Mouse (Mus musculus) intestine, embryonic 15.5 days (tissue): ENCODE data around the gene Prickle4. TPM values are rescaled to one million over a fixed set of nuclear protein-coding genes. Genes with fewer than 3 reads are reported as not detected.

Source experiments
- ATAC-seq: fragments of 200-750 bp; cut with Nextera tagmentation; 2 replicates; pipeline ENCODE4 v1.8.0; 2017; ENCODE audit warnings: moderate TSS enrichment, moderate library complexity
- H3K27ac ChIP-seq: fragments of 300-500 bp; sonication (generic); 2 replicates; pipeline ENCODE4 v1.5.1; 2015; ENCODE audit warnings: mild to moderate bottlenecking, inconsistent platforms
- H3K27me3 ChIP-seq: fragments of 300-500 bp; sonication (generic); replicated peaks from 2 replicates; pipeline ENCODE4 v1.6.1; 2015; ENCODE audit warnings: inconsistent platforms
- H3K36me3 ChIP-seq: fragments of 300-500 bp; sonication (generic); 2 replicates; pipeline ENCODE4 v1.6.1; 2015; ENCODE audit warnings: inconsistent platforms
- H3K4me1 ChIP-seq: fragments of 300-500 bp; sonication (generic); replicated peaks from 2 replicates; pipeline ENCODE4 v1.6.1; 2015; ENCODE audit warnings: inconsistent platforms
- H3K4me2 ChIP-seq: fragments of 300-500 bp; sonication (generic); replicated peaks from 2 replicates; pipeline ENCODE4 v1.6.1; 2015; ENCODE audit warnings: mild to moderate bottlenecking, inconsistent platforms
- H3K4me3 ChIP-seq: fragments of 300-500 bp; sonication (generic); replicated peaks from 2 replicates; pipeline ENCODE4 v1.5.1; 2015; ENCODE audit warnings: inconsistent platforms
- H3K9ac ChIP-seq: fragments of 300-500 bp; sonication (generic); 2 replicates; pipeline ENCODE4 v1.6.1; 2015; ENCODE audit warnings: inconsistent platforms
- H3K9me3 ChIP-seq: fragments of 300-500 bp; sonication (generic); 2 replicates; pipeline ENCODE4 v1.6.1; 2016; ENCODE audit warnings: inconsistent platforms
- WGBS: fragments of 180-500 bp; shearing (Covaris S2); methylation state at CpG from one replicate; pipeline ENCODE4 v1.1.7; 2015; 5-methylcytosine and 5-hydroxymethylcytosine counted together
- polyA plus RNA-seq: library from polyadenylated mRNA; unstranded; fragments of >200 nt; fragmentation: Nextera tagmentation; extraction: Ambion mirVana; gene quantifications from 2 replicates; pipeline ENCODE4 v1.2.1, GENCODE M21; 2015

Prickle4 gene
- polyA plus RNA-seq, 1 experiment from 2014 or later: 0.40 TPM

GRCm38 (mm10) chr17:47702548-47703345, 8.2 kb upstream of the Prickle4 start:
- H3K9me3 ChIP-seq: no peaks in the 10 kb centered on the region
- H3K4me2 ChIP-seq: no peak overlapping the region
- H3K4me1 ChIP-seq: peaks cover 22% of the 10 kb centered on the region; the same call in 1 of the 2 replicates
- no peak overlapping the region for H3K27ac ChIP-seq
- WGBS: 43% methylated on average over 27 of the region's 28 CpGs
- no peak overlapping the region for H3K9ac ChIP-seq
- 0 out of 2 replicates have a peak, but pooled peaks cover 5% of the 10 kb centered on the region for H3K36me3 ChIP-seq
- H3K4me3 ChIP-seq: no peak overlapping the region
- no peak for ATAC-seq
- H3K27me3 ChIP-seq: 0 out of 2 replicates have a peak, but pooled peaks cover 4% of the 10 kb centered on the region

- Histone ChIP-seq H3K9me3 (no peaks in the 10 kb centered on the region), H3K27me3 (0 out of 2 replicates have a peak, but pooled peaks cover 4% of the 10 kb centered on the region), H3K27ac (no peak overlapping the region), H3K4me2 (no peak overlapping the region), H3K9ac (no peak overlapping the region), H3K4me3 (no peak overlapping the region), H3K36me3 (0 out of 2 replicates have a peak, but pooled peaks cover 5% of the 10 kb centered on the region), H3K4me1 (peaks cover 21% of the 10 kb centered on the region; the same call in 1 of the 2 replicates)
- no peak for ATAC-seq
- WGBS: 69% methylated on average over 9 of the region's 9 CpGs
These were observed 7.3 kb upstream of the Prickle4 start for GRCm38 (mm10) chr17:47701793-47702192.

GRCm38 (mm10) chr17:47699055-47699454, 4.5 kb upstream of the Prickle4 start:
- no peak overlapping the region for H3K4me3 ChIP-seq
- WGBS: 72% methylated on average over 2 of the region's 2 CpGs
- 0 out of 2 replicates have a peak, but pooled peaks cover 5% of the 10 kb centered on the region for H3K36me3 ChIP-seq
- ATAC-seq: no peak
- no peak overlapping the region for H3K9ac ChIP-seq
- 0 out of 2 replicates have a peak, but pooled peaks cover 4% of the 10 kb centered on the region for H3K27me3 ChIP-seq
- H3K4me1 ChIP-seq: peaks cover 20% of the 10 kb centered on the region; the same call in 1 of the 2 replicates
- no peaks in the 10 kb centered on the region for H3K9me3 ChIP-seq
- H3K4me2 ChIP-seq: no peak overlapping the region
- no peak overlapping the region for H3K27ac ChIP-seq

- no peak overlapping the region for H3K9ac ChIP-seq
- 0 out of 2 replicates have a peak, but pooled peaks cover 5% of the 10 kb centered on the region for H3K36me3 ChIP-seq
- H3K9me3 ChIP-seq: no peaks in the 10 kb centered on the region
- H3K27me3 ChIP-seq: peaks cover 3% of the 10 kb centered on the region; the same call in 1 of the 2 replicates
- H3K27ac ChIP-seq: no peak overlapping the region
- WGBS: 88% methylated on average over 10 of the region's 10 CpGs
- ATAC-seq: no peak
- peaks cover 24% of the 10 kb centered on the region; the same call in 1 of the 2 replicates for H3K4me1 ChIP-seq
- H3K4me2 ChIP-seq: no peak overlapping the region
- H3K4me3 ChIP-seq: no peak overlapping the region
These were observed 3.6 kb upstream of the Prickle4 start for GRCm38 (mm10) chr17:47698156-47698555.

GRCm38 (mm10) chr17:47695337-47695710, 788 bp upstream of the Prickle4 start:
- WGBS: under 1% methylated on average over 23 of the region's 23 CpGs
- H3K9ac ChIP-seq: peak overlapping the region; percentile 81
- 0 out of 2 replicates have a peak, but pooled peaks cover 3% of the 10 kb centered on the region for H3K36me3 ChIP-seq
- H3K4me1 ChIP-seq: peaks cover 20% of the 10 kb centered on the region; the same call in 1 of the 2 replicates
- H3K4me3 ChIP-seq: peak overlapping the region; percentile 79
- peak overlapping the region; percentile 61; the same call in 1 of the 2 replicates for H3K27ac ChIP-seq
- H3K9me3 ChIP-seq: no peaks in the 10 kb centered on the region
- no peak; the same call in 1 of the 2 replicates for ATAC-seq
- H3K27me3 ChIP-seq: no peaks in the 10 kb centered on the region; the same call in 1 of the 2 replicates
- peak overlapping the region; percentile 95 for H3K4me2 ChIP-seq

GRCm38 (mm10) chr17:47694442-47694502, 264 bp downstream of the Prickle4 start, which contains the start of gene Gm21981:
TSS of gene Gm21981 (minus strand) at chr17:47694455.
- 2% methylated on average over 3 of the region's 3 CpGs for WGBS
- H3K9ac ChIP-seq: peak within 1 kb of the TSS; percentile 81
- H3K4me1 ChIP-seq: peaks cover 16% of the 10 kb centered on the region
- peak within 1 kb of the TSS; percentile 95 for H3K4me2 ChIP-seq
- no peaks in the 10 kb centered on the region; the same call in 1 of the 2 replicates for H3K27me3 ChIP-seq
- H3K4me3 ChIP-seq: peak within 1 kb of the TSS; percentile 79
- no peaks in the 10 kb centered on the region for H3K9me3 ChIP-seq
- peak within 1 kb of the TSS; percentile 71 for H3K27ac ChIP-seq
- ATAC-seq: no peak
- no peaks in the 10 kb centered on the region for H3K36me3 ChIP-seq

- peak overlapping the region; percentile 81 for H3K9ac ChIP-seq
- peak overlapping the region; percentile 95 for H3K4me2 ChIP-seq
- H3K27me3 ChIP-seq: no peaks in the 10 kb centered on the region; the same call in 1 of the 2 replicates
- no peaks in the 10 kb centered on the region for H3K9me3 ChIP-seq
- peak overlapping the region; percentile 79 for H3K4me3 ChIP-seq
- ATAC-seq: no peak
- peak overlapping the region; percentile 71; the same call in 1 of the 2 replicates for H3K27ac ChIP-seq
- H3K4me1 ChIP-seq: peaks cover 15% of the 10 kb centered on the region
- 33% methylated on average over 13 of the region's 13 CpGs for WGBS
- no peaks in the 10 kb centered on the region for H3K36me3 ChIP-seq
These were observed 680 bp downstream of the Prickle4 start for GRCm38 (mm10) chr17:47693671-47694441.

- no peak overlapping the region for H3K27ac ChIP-seq
- no peaks in the 10 kb centered on the region for H3K36me3 ChIP-seq
- no peak overlapping the region for H3K9ac ChIP-seq
- WGBS: 86% methylated on average over 3 of the region's 3 CpGs
- no peaks in the 10 kb centered on the region; the same call in 1 of the 2 replicates for H3K27me3 ChIP-seq
- no peak for ATAC-seq
- no peak overlapping the region for H3K4me3 ChIP-seq
- no peak overlapping the region for H3K4me2 ChIP-seq
- no peaks in the 10 kb centered on the region for H3K9me3 ChIP-seq
- H3K4me1 ChIP-seq: peaks cover 23% of the 10 kb centered on the region
These were observed 2.9 kb downstream of the Prickle4 start for GRCm38 (mm10) chr17:47691650-47692049.

- Histone ChIP-seq H3K9me3 (no peaks in the 10 kb centered on the region), H3K27me3 (no peaks in the 10 kb centered on the region; the same call in 1 of the 2 replicates), H3K36me3 (peaks cover 7% of the 10 kb centered on the region), H3K4me2 (peak overlapping the region; percentile 88; the same call in 1 of the 2 replicates), H3K4me1 (peaks cover 23% of the 10 kb centered on the region), H3K4me3 (peak overlapping the region; percentile 71; the same call in 1 of the 2 replicates), H3K27ac (no peak overlapping the region), H3K9ac (no peak overlapping the region)
- no peak for ATAC-seq
- WGBS: 83% methylated on average over 8 of the region's 8 CpGs
These were observed 4.6 kb downstream of the Prickle4 start for GRCm38 (mm10) chr17:47689894-47690293.

GRCm38 (mm10) chr17:47688608-47689575, 5.6 kb downstream of the Prickle4 start, which contains the start of gene Frs3:
TSS of gene Frs3 (plus strand) at chr17:47689030.
- Histone ChIP-seq H3K4me1 (peaks cover 18% of the 10 kb centered on the region), H3K4me2 (peak within 1 kb of the TSS; percentile 88), H3K4me3 (peak within 1 kb of the TSS; percentile 71), H3K27ac (peak within 1 kb of the TSS; percentile 82), H3K9me3 (no peaks in the 10 kb centered on the region), H3K27me3 (no peaks in the 10 kb centered on the region; the same call in 1 of the 2 replicates), H3K36me3 (peaks cover 17% of the 10 kb centered on the region), H3K9ac (peak within 1 kb of the TSS; percentile 80)
- WGBS: 1% methylated on average over 58 of the region's 58 CpGs
- ATAC-seq: peak; percentile 72

- Histone ChIP-seq H3K27me3 (no peaks in the 10 kb centered on the region; the same call in 1 of the 2 replicates), H3K36me3 (peaks cover 17% of the 10 kb centered on the region), H3K9me3 (no peaks in the 10 kb centered on the region), H3K4me3 (peak within 1 kb of the TSS; percentile 71), H3K4me2 (peak within 1 kb of the TSS; percentile 88), H3K9ac (peak within 1 kb of the TSS; percentile 80), H3K27ac (peak within 1 kb of the TSS; percentile 82), H3K4me1 (peaks cover 14% of the 10 kb centered on the region)
- WGBS: 0% methylated on average over 9 of the region's 9 CpGs
- ATAC-seq: no peak
These were observed 6.3 kb downstream of the Prickle4 start, which contains the start of gene Tomm6 for GRCm38 (mm10) chr17:47688344-47688607. TSS of gene Tomm6 (minus strand) at chr17:47688386.
